Mouse (Mus musculus) adrenal gland, postnatal 14 days (tissue): ENCODE results near the gene Ak4. TPM values are rescaled to one million over a fixed set of nuclear protein-coding genes. Genes with fewer than 3 reads are reported as not detected.

ENCODE experiments used
- DNase-seq: peaks from one replicate; pipeline ENCODE4 v3.0.0; 2021; ENCODE audit warnings: mixed read lengths
- total RNA-seq: library from RNA; stranded (reverse); gene quantifications from 2 replicates; pipeline ENCODE4 v1.2.3, GENCODE M21; 2021

The Ak4 gene
- total RNA-seq, 1 experiment from 2014 or later, result 7.2 TPM

- no peak for DNase-seq
Measured at GRCm38 (mm10) chr4:101513251-101513650, 94.2 kb downstream of the Ak4 start.

GRCm38 (mm10) chr4:101515853-101516252, 96.8 kb downstream of the Ak4 start:
- no peak for DNase-seq

Other genes starting within 250 kb of the Ak4 start
- gene Jak1, start 154.0 kb upstream of the Ak4 start, total RNA-seq, result 116 and 125 TPM in 2 replicates
- 3.9 and 8.3 TPM in 2 replicates for gene Dnajc6, start 77.4 kb downstream of the Ak4 start, total RNA-seq
- 56.0 and 60.1 TPM in 2 replicates for gene Leprot, start 228.4 kb downstream of the Ak4 start, total RNA-seq